Comparison of ENCODE assay signal across 8 mouse cellular contexts in the genomic region with DNA sequence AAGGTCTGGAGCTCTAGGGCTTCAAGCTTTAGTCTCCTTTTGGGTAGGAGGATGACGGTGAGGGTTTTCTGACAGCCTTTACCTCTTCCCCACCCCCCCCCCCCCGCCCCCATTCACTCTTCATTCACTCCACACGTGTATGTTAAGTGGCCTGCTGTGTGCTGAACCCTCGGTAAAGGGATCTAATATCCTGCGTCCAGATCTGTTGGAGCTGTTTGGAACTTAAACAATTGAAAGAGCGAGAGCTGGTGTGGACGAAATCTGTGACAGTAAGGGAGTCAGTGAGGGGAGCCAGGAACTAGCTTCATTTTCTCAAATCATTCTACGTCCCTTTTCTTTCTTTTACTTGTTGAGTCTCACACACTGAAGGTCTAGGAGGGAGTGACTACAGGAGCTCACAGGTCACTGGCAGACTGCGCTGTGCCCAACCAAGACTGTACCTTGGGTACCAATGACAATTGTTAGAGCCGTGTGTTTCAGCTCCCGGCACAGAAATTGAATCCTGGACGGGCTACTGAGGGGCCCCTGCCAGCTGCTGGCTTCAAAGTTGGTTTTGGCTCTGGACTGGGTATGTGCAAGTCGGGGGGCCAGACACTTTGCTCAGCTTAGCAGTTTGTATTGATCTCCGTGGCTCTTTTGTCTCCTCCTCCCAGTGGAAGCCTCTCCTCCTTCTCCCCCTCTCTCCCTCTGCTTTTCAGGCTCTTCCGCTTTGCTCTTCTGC. TPM values are rescaled to one million over a fixed set of nuclear protein-coding genes. Genes with fewer than 3 reads are reported as not detected.
DNase-seq lines count a peak whose midpoint lies in the region; ATAC-seq and TF ChIP-seq lines count a peak whose summit lies in the region.

A gene (plus strand): TSS at position 689 of the 721 bp plus-strand sequence.

- DNase-seq in gastrocnemius, postnatal 14 days = peak; percentile 5
- DNase-seq in gastrocnemius, postnatal 36 days = no peak
- DNase-seq in thymus, adult 2 months = no peak
- no peak for DNase-seq in thymus, postnatal 10 days (ENCODE audit: low spot score in 2 of 2)
- no peak for DNase-seq in ovary, postnatal 14 days (ENCODE audit: low spot score)

- WGBS in thymus, adult 2 months = 38% methylated on average over 14 of the region's 15 CpGs
- WGBS in intestine, postnatal 0 days = 36% methylated on average over 15 of the region's 15 CpGs
- 22% methylated on average over 15 of the region's 15 CpGs for WGBS in midbrain, embryonic 13.5 days

- TF ChIP-seq POLR2A in thymus, adult 2 months (IDR thresholded peaks at IDR 0.05; ENCODE audit: control insufficient read depth, extremely low read depth, insufficient read depth, low read length, poor library complexity) = no peak

- H3K4me3 ChIP-seq in thymus, adult 2 months (ENCODE audit: control insufficient read depth, insufficient read depth, low read length) = peak within 1 kb of the TSS; percentile 16
- H3K4me3 ChIP-seq in intestine, postnatal 0 days (ENCODE audit: low read depth, low read length) = peak within 1 kb of the TSS; percentile 32
- peak within 1 kb of the TSS; percentile 42 for H3K4me3 ChIP-seq in midbrain, embryonic 13.5 days (replicated peaks)

- H3K27ac ChIP-seq in thymus, adult 2 months (ENCODE audit: control insufficient read depth, insufficient read depth, low read length) = no peak within 1 kb of the TSS
- no peak within 1 kb of the TSS for H3K27ac ChIP-seq in intestine, postnatal 0 days (ENCODE audit: low read depth, low read length)
- H3K27ac ChIP-seq in midbrain, embryonic 13.5 days = peak within 1 kb of the TSS; percentile 82

- H3K9me3 ChIP-seq in intestine, postnatal 0 days (ENCODE audit: control insufficient read depth) = no peaks in the 10 kb centered on the region
- no peaks in the 10 kb centered on the region for H3K9me3 ChIP-seq in midbrain, embryonic 13.5 days

- no peaks in the 10 kb centered on the region for H3K27me3 ChIP-seq in thymus, adult 2 months (ENCODE audit: control insufficient read depth, insufficient read depth, low read length)
- H3K27me3 ChIP-seq in intestine, postnatal 0 days (replicated peaks; ENCODE audit: control insufficient read depth, insufficient read depth, low read length) = no peaks in the 10 kb centered on the region
- no peaks in the 10 kb centered on the region for H3K27me3 ChIP-seq in midbrain, embryonic 13.5 days

- H3K36me3 ChIP-seq in thymus, adult 2 months (ENCODE audit: control insufficient read depth, insufficient read depth, low read length) = no peaks in the 10 kb centered on the region
- H3K36me3 ChIP-seq in intestine, postnatal 0 days (ENCODE audit: control insufficient read depth, insufficient read depth) = no peaks in the 10 kb centered on the region
- H3K36me3 ChIP-seq in midbrain, embryonic 13.5 days = no peaks in the 10 kb centered on the region

- H3K4me2 ChIP-seq in intestine, postnatal 0 days (replicated peaks; ENCODE audit: low read depth) = peak within 1 kb of the TSS; percentile 60
- peak within 1 kb of the TSS; percentile 57 for H3K4me2 ChIP-seq in midbrain, embryonic 13.5 days (replicated peaks)

- intact Hi-C loops in gastrocnemius, postnatal 14 days (cut with DNase I; ENCODE audit: low total_unique reads) = no loop called here
- intact Hi-C loops in gastrocnemius, postnatal 36 days (cut with DNase I) = no loop called here

- no peak within 1 kb of the TSS for H3K9ac ChIP-seq in intestine, postnatal 0 days (ENCODE audit: low read depth, low read length)
- peak within 1 kb of the TSS; percentile 67 for H3K9ac ChIP-seq in midbrain, embryonic 13.5 days (replicated peaks)

- no peak for TF ChIP-seq CTCF in thymus, adult 2 months (IDR thresholded peaks at IDR 0.05; ENCODE audit: borderline replicate concordance, control insufficient read depth, extremely low read depth, insufficient read depth, low read length, poor library complexity)
- no peak for TF ChIP-seq CTCF in intestine, postnatal 0 days (IDR thresholded peaks at IDR 0.05; ENCODE audit: low read depth)

- no peak for ATAC-seq in intestine, postnatal 0 days
- ATAC-seq in midbrain, embryonic 13.5 days = peak; percentile 81
- no peak for ATAC-seq in megakaryocyte-erythroid progenitor cell, adult 5-6 weeks (replicated peaks; ENCODE audit: low FRiP score, low TSS enrichment, poor library complexity, severe bottlenecking)

- 0 out of 2 replicates have a peak, but pooled peaks cover 2% of the 10 kb centered on the region for H3K4me1 ChIP-seq in thymus, adult 2 months (replicated peaks; ENCODE audit: control insufficient read depth, insufficient read depth, low read length)
- H3K4me1 ChIP-seq in intestine, postnatal 0 days (replicated peaks; ENCODE audit: control insufficient read depth, insufficient read depth, low read length) = no peaks in the 10 kb centered on the region
- 0 out of 2 replicates have a peak, but pooled peaks cover 9% of the 10 kb centered on the region for H3K4me1 ChIP-seq in midbrain, embryonic 13.5 days (replicated peaks)

RNA-seq across cellular contexts. Expression of the gene that starts here (rescaled TPM):
- 10 to 100 TPM in 1 of 2 experiments, 1 to 10 TPM in 1; 5.6 to 15.6 TPM for total RNA-seq in gastrocnemius, postnatal 14 days (2021)
- 1 to 10 TPM; 3.5 to 5.9 TPM for total RNA-seq in gastrocnemius, postnatal 36 days (2021)
- polyA plus RNA-seq in thymus, adult 2 months (2012; rRNA removed) = 0.97 and 1.1 TPM in 2 replicates
- polyA plus RNA-seq in intestine, postnatal 0 days (2015; fragmentation: Nextera tagmentation; extraction: Ambion mirVana) = 0.16 and 0.34 TPM in 2 replicates
- 19.7 and 21.4 TPM in 2 replicates for polyA plus RNA-seq in midbrain, embryonic 13.5 days (2015; fragmentation: Nextera tagmentation; extraction: Ambion mirVana)
- total RNA-seq in megakaryocyte-erythroid progenitor cell, adult 5-6 weeks (2014; fragmentation: Nextera tagmentation) = 0.87 TPM in 1 of 2 replicates, not detected in the other
- total RNA-seq in megakaryocyte-erythroid progenitor cell, adult 5-6 weeks (2017) = 0.05 and 0.53 TPM in 2 replicates
